Mouse (Mus musculus) hindbrain, embryonic 10.5 days (tissue): ENCODE measurements around the gene Ccdc162. TPM values are rescaled to one million over a fixed set of nuclear protein-coding genes. Genes with fewer than 3 reads are reported as not detected.
A peak's percentile ranks its signal among the peaks of the same experiment; 100 is the strongest.

Experiments used
- DNase-seq: peaks from one replicate; pipeline ENCODE4 v3.0.0-alpha.2; 2017; ENCODE audit warnings: low spot score
- H3K27ac ChIP-seq: fragments of 300-500 bp; sonication (generic); 2 replicates; pipeline ENCODE4 v1.5.1; 2016; ENCODE audit warnings: mild to moderate bottlenecking, moderate library complexity
- H3K27me3 ChIP-seq: fragments of 300-500 bp; sonication (generic); 2 replicates; pipeline ENCODE4 v1.6.1; 2016; ENCODE audit warnings: mild to moderate bottlenecking; ENCODE audit not compliant: poor library complexity, insufficient read depth, severe bottlenecking
- H3K36me3 ChIP-seq: fragments of 300-500 bp; sonication (generic); 2 replicates; pipeline ENCODE4 v1.6.1; 2016; ENCODE audit warnings: mild to moderate bottlenecking, moderate library complexity
- H3K4me1 ChIP-seq: fragments of 300-500 bp; sonication (generic); replicated peaks from 2 replicates; pipeline ENCODE4 v1.6.1; 2016; ENCODE audit warnings: mild to moderate bottlenecking
- H3K4me3 ChIP-seq: fragments of 300-500 bp; sonication (generic); 2 replicates; pipeline ENCODE4 v1.5.1; 2016; ENCODE audit warnings: mild to moderate bottlenecking, moderate library complexity
- H3K9me3 ChIP-seq: fragments of 300-500 bp; sonication (generic); 2 replicates; pipeline ENCODE4 v1.6.1; 2016; ENCODE audit warnings: mild to moderate bottlenecking, moderate library complexity
- WGBS: fragments of 180-500 bp; shearing (Covaris S2); methylation state at CpG from one replicate; pipeline ENCODE4 v1.1.7; 2016; 5-methylcytosine and 5-hydroxymethylcytosine counted together
- polyA plus RNA-seq: library from polyadenylated mRNA; unstranded; fragments of >200 nt; fragmentation: Nextera tagmentation; extraction: Ambion mirVana; gene quantifications from 2 replicates; pipeline ENCODE4 v1.2.1, GENCODE M21; 2016

Ccdc162 gene
- polyA plus RNA-seq, 1 experiment from 2014 or later = 0.51 TPM

GRCm38 (mm10) chr10:41552847-41553589 lies 163.4 kb downstream of the Ccdc162 start:
- Histone ChIP-seq H3K36me3 (no peaks in the 10 kb centered on the region), H3K27me3 (no peaks in the 10 kb centered on the region), H3K27ac (no peak overlapping the region), H3K4me3 (no peak overlapping the region), H3K9me3 (peaks cover 14% of the 10 kb centered on the region; the same call in 1 of the 2 replicates), H3K4me1 (peaks cover 23% of the 10 kb centered on the region)
- WGBS = 44% methylated on average over 14 of the region's 14 CpGs
- peak; percentile 38 for DNase-seq

GRCm38 (mm10) chr10:41552319-41552718 lies 164.1 kb downstream of the Ccdc162 start:
- peaks cover 23% of the 10 kb centered on the region for H3K4me1 ChIP-seq
- no peaks in the 10 kb centered on the region for H3K36me3 ChIP-seq
- no peak overlapping the region for H3K27ac ChIP-seq
- no peak overlapping the region for H3K4me3 ChIP-seq
- WGBS = 23% methylated on average over 3 of the region's 3 CpGs
- no peak for DNase-seq
- H3K27me3 ChIP-seq = no peaks in the 10 kb centered on the region
- peaks cover 14% of the 10 kb centered on the region; the same call in 1 of the 2 replicates for H3K9me3 ChIP-seq

DNA sequence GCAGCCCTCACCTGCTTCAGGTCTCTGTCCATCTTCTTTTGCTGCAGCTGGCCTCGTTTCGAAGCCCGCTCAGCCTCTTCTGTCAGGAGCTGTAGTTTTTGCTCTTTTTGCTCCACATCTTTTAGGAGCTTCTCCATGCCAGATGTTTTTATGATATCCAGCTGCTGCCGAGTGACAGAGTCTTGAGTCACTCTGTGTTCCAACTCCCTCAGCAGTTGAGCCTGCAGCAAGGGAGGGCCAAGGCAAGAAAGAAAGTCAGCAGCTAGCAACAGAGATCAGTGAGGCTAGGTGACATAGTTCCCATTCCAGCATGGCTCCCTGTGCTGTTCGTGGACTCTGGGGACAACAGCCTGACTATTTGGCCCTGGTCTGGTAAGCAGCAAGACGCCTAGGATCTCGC lies 165.7 kb downstream of the Ccdc162 start:
- WGBS = 80% methylated on average over 7 of the region's 7 CpGs
- Histone ChIP-seq H3K27me3 (no peaks in the 10 kb centered on the region), H3K4me1 (peaks cover 23% of the 10 kb centered on the region), H3K9me3 (peaks cover 14% of the 10 kb centered on the region; the same call in 1 of the 2 replicates), H3K36me3 (no peaks in the 10 kb centered on the region), H3K4me3 (no peak overlapping the region), H3K27ac (no peak overlapping the region)
- no peak for DNase-seq

DNA sequence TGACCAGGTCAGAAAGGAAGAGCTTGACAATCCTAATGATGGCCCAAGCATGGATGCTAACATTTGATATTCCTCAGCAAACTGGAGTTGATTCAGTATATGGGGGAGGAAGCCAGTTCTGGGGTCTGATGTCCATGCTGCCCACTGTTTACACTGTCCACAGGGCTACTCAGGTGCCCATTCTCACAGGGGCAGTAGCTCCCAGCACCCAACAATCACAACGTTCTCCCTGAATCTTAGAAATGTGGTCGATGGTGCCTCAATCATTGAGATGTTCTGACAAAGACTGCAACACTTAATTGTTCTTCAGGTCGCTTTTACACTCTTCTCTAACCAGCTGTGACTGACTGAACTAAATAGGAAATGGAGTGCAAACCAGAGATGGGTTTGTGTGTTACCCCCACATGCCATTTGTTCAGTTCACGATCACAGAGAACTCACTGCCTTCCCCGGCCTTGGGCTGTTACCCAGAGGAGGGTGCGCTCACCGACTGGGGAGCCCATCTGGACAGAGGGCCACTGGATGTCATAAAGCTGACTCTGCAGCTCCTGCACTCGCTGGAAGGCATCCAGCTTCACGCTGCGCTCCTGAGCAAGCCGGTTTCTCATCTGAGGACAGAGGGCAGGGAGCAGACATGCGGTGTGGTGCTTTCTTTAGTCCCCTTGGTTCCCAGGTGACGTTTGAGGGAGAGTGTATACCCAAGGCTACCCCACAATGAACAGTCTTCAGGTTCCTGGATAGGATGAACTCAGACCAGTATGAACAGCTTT lies 169.9 kb downstream of the Ccdc162 start:
- Histone ChIP-seq H3K36me3 (no peaks in the 10 kb centered on the region), H3K27ac (no peak overlapping the region), H3K27me3 (no peaks in the 10 kb centered on the region), H3K9me3 (peaks cover 14% of the 10 kb centered on the region; the same call in 1 of the 2 replicates), H3K4me1 (peaks cover 9% of the 10 kb centered on the region), H3K4me3 (no peak overlapping the region)
- no peak for DNase-seq
- 72% methylated on average over 13 of the region's 13 CpGs for WGBS

DNA sequence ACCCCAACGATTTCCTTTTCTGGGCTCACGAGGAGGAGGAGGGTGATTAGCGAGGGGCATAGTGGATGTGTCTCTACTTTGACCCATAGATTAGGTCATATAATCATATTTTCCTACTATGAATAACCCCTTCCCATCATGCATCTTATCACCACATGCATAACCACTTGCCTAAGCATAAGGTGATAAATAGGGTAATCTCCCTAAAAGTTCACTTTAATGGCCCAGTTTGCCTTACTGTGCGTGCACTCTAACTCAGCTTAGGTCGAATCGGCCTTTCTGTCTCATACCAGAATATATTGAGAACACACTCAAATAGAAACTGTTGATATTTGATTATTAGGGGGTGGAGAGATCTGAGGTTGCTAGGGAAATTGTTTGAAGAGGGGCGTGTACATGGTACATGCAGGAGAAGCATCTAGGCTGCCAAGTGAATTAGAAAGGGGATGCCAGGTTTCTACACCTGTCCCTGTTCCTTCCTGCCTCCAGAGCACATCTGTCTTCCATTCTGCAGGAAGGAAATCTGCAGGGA lies 171.1 kb downstream of the Ccdc162 start:
- WGBS = 55% methylated on average over 7 of the region's 7 CpGs

DNA sequence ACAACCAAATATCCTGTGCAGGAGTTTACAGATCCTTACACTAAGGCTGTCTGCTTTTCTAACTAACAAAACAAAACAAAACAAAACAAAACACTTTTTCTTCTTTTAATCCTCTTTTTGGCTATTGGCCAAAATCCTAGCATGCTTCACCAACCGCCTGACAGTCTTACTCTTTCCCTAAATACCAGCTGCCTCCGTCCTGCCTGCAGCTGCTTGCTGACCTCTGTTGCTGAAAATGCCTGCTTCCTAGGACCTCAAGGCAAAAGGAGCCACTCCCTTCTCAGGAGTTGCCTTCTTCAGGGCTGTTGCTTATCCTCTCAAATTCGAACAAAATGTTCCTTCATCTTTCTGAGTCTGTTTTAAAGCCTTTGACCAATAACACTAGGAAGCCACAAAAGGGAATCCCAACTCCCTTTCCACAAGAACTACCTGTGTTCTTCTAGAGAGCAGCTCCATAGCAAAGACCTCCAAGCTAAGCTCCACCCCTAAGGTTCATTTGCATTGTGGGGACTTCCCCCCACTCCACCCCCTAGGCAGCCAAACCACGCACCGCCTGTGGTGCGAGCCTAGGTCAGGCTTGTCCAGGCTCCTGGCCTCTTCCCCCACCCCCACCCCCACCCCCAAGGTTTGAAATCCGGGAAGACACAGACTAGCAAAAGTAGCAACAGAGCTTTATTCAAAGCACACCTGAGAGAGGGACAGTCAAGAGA lies 171.8 kb downstream of the Ccdc162 start:
- no peak for DNase-seq
- H3K4me1 ChIP-seq = peaks cover 8% of the 10 kb centered on the region
- no peaks in the 10 kb centered on the region for H3K27me3 ChIP-seq
- H3K4me3 ChIP-seq = no peak overlapping the region
- H3K36me3 ChIP-seq = no peaks in the 10 kb centered on the region
- H3K27ac ChIP-seq = no peak overlapping the region
- H3K9me3 ChIP-seq = peaks cover 14% of the 10 kb centered on the region; the same call in 1 of the 2 replicates
- 8% methylated on average over 7 of the region's 7 CpGs for WGBS

More for the DNA sequence above, 171.1 kb downstream of the Ccdc162 start:
- H3K36me3 ChIP-seq = no peaks in the 10 kb centered on the region
- no peak overlapping the region for H3K27ac ChIP-seq
- peaks cover 8% of the 10 kb centered on the region for H3K4me1 ChIP-seq
- H3K9me3 ChIP-seq = peaks cover 14% of the 10 kb centered on the region; the same call in 1 of the 2 replicates
- no peaks in the 10 kb centered on the region for H3K27me3 ChIP-seq
- no peak for DNase-seq
- H3K4me3 ChIP-seq = no peak overlapping the region

- Histone ChIP-seq H3K4me3 (no peak overlapping the region), H3K36me3 (peaks cover 6% of the 10 kb centered on the region; the same call in 1 of the 2 replicates), H3K4me1 (peaks cover 8% of the 10 kb centered on the region), H3K27ac (no peak overlapping the region), H3K9me3 (peaks cover 6% of the 10 kb centered on the region; the same call in 1 of the 2 replicates), H3K27me3 (no peaks in the 10 kb centered on the region)
- DNase-seq = no peak
- 79% methylated on average over 2 of the region's 2 CpGs for WGBS
Measured at GRCm38 (mm10) chr10:41543844-41544243, 172.6 kb downstream of the Ccdc162 start.

DNA sequence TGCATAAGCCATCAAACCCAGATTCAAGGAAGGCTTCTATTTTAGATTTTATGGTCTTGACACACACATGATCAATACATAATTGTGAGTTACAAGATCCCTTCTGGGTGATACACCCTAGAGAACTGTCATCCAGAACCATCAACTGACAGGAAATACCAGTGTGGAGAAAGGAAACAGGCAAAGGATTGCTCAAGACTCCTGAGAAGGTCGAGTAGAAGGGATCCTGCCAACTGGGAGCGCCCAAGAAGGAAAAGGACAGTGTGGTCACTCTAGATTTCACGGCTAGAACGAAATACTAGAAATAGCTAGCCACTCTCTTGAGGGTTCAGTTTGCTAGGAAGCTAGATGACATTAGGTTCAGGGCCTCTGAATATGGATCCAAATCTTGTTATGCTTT lies 173.0 kb downstream of the Ccdc162 start:
- no peak for DNase-seq
- no peak overlapping the region for H3K27ac ChIP-seq
- H3K4me3 ChIP-seq = no peak overlapping the region
- H3K9me3 ChIP-seq = peaks cover 2% of the 10 kb centered on the region; the same call in 1 of the 2 replicates
- no peaks in the 10 kb centered on the region for H3K27me3 ChIP-seq
- H3K4me1 ChIP-seq = peaks cover 8% of the 10 kb centered on the region
- WGBS = 84% methylated on average over 4 of the region's 4 CpGs
- peaks cover 7% of the 10 kb centered on the region; the same call in 1 of the 2 replicates for H3K36me3 ChIP-seq

GRCm38 (mm10) chr10:41542057-41542456 lies 174.4 kb downstream of the Ccdc162 start:
- no peaks in the 10 kb centered on the region for H3K27me3 ChIP-seq
- WGBS = 96% methylated on average over 6 of the region's 6 CpGs

DNA sequence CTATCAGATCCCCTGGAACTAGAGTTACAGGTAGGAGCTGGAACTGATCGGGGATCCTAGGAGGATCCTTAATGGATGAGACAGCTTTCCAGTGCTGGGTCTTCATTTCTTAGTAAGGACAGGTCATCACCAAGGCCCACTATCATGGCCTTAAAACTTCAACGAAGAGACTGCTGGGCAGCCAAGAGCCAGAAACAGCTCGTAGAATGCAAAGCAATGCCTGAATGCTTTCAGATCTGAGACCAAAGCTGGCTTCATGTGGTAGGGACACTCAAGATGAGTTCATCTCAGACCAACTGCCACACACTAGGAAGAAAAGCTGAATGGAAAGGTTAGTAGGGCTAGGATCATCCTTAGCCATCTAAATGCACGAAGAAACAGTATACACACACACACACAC lies 177.4 kb downstream of the Ccdc162 start:
- H3K36me3 ChIP-seq = peaks cover 48% of the 10 kb centered on the region
- DNase-seq = no peak
- H3K4me1 ChIP-seq = no peaks in the 10 kb centered on the region
- WGBS = 94% methylated on average over 4 of the region's 4 CpGs
- H3K4me3 ChIP-seq = no peak overlapping the region
- H3K27me3 ChIP-seq = no peaks in the 10 kb centered on the region
- H3K27ac ChIP-seq = no peak overlapping the region
- H3K9me3 ChIP-seq = no peaks in the 10 kb centered on the region

More at GRCm38 (mm10) chr10:41542057-41542456, 174.4 kb downstream of the Ccdc162 start:
- Histone ChIP-seq H3K4me1 (peaks cover 8% of the 10 kb centered on the region), H3K36me3 (peaks cover 18% of the 10 kb centered on the region), H3K9me3 (no peaks in the 10 kb centered on the region), H3K27ac (no peak overlapping the region), H3K4me3 (no peak overlapping the region)
- no peak for DNase-seq

- Histone ChIP-seq H3K4me1 (no peaks in the 10 kb centered on the region), H3K36me3 (peaks cover 59% of the 10 kb centered on the region), H3K4me3 (no peak overlapping the region), H3K27me3 (no peaks in the 10 kb centered on the region), H3K27ac (no peak overlapping the region), H3K9me3 (no peaks in the 10 kb centered on the region)
- WGBS = 96% methylated on average over 3 of the region's 3 CpGs
- DNase-seq = no peak
Measured at GRCm38 (mm10) chr10:41537983-41538330, 178.5 kb downstream of the Ccdc162 start.

DNA sequence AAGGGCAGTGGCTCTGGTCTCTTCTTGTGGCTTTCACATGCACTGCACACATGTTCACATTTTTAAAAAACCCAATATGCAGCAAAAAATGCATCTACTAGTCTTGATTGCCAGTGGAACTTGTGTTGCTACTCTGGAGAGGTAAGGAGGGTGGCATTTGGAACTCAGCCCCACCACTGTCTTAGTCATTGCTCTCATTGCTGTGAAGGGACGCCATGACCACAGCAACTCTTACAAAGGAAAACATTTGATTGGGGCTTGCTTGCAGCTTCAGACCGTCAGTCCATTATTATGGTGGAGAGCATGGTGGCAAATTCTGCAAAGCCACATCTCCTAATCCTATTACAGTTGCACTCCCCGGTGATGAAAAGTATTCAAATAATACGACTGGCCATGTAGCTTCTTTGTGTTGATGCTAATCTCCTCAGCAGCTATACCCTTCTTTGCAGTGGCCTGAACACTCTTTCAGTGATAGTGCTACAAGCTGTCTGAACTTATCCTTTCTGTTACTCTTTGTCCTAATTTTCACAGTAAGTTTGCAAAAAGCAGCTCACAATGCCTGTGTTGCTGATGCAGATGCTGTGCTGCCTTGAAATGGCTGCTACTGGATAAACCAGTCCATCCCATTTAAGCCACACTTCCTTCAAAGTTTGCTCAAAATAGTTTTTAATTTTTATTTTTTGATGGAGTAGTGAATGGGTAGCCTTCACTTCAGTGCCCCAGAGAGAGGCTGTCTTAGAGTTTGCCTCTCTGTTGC lies 179.0 kb downstream of the Ccdc162 start:
- WGBS = 90% methylated on average over 4 of the region's 4 CpGs
- DNase-seq = no peak
- H3K4me3 ChIP-seq = no peak overlapping the region
- H3K27me3 ChIP-seq = no peaks in the 10 kb centered on the region
- no peaks in the 10 kb centered on the region for H3K4me1 ChIP-seq
- peaks cover 64% of the 10 kb centered on the region for H3K36me3 ChIP-seq
- H3K9me3 ChIP-seq = no peaks in the 10 kb centered on the region
- H3K27ac ChIP-seq = no peak overlapping the region
